Mouse (Mus musculus) heart, postnatal 0 days (tissue): ENCODE measurements at regions not wholly inside any gene's neighbourhood (a gene's known extent, or its start where the extent isn't known, plus 50 kb on each side); places are given as distances from the start of the nearest gene placed in this dataset.

Experiments used
- CTCF ChIP-seq: IDR thresholded peaks from 2 replicates; pipeline ENCODE4 v1.5.1; 2016; ENCODE audit warnings: antibody characterized with exemption, control low read depth, low read depth
- EP300 ChIP-seq: IDR thresholded peaks from 2 replicates; pipeline ENCODE4 v1.6.1; 2016; ENCODE audit warnings: antibody characterized with exemption, low read depth

GRCm38 (mm10) chr16:90614137-90614536 is 113.1 kb downstream of the Mis18a start:
- TF ChIP-seq CTCF (no peak), EP300 (no peak)
